Mouse (Mus musculus) large intestine, adult 2 months (tissue): Measurements from ENCODE around the gene Olfr1307. TPM values are rescaled to one million over a fixed set of nuclear protein-coding genes. Genes with fewer than 3 reads are reported as not detected.

ENCODE experiments used
- DNase-seq: peaks from one replicate; pipeline ENCODE4 v3.0.0-alpha.2; 2012; ENCODE audit warnings: low read depth, low spot score
- WGBS: fragments of 180-500 bp; shearing (Covaris S2); methylation state at CpG from one replicate; pipeline ENCODE4 v1.1.7; 2018; 5-methylcytosine and 5-hydroxymethylcytosine counted together
- polyA plus RNA-seq: library from polyadenylated mRNA; depleted of rRNA; stranded (reverse); fragments of >200 nt; gene quantifications from 2 replicates; pipeline ENCODE4 v1.2.3, GENCODE M21; 2012; rRNA removed

Gene Olfr1307
- not detected in 2 replicates for polyA plus RNA-seq

- DNase-seq: no peak
- 74% methylated on average over 1 of the region's 1 CpGs for WGBS
Measured at GRCm38 (mm10) chr2:111949340-111949739, at the start of gene Olfr1307. Gene Olfr1307, minus strand, starts transcription at chr2:111949440.

- WGBS: 40% methylated on average over 1 of the region's 1 CpGs
- DNase-seq: no peak
Measured at GRCm38 (mm10) chr2:111990181-111990580, 40.9 kb upstream of the Olfr1307 start, which contains the start of gene Olfr1309. Gene Olfr1309, minus strand, starts transcription at chr2:111990281.

DNA sequence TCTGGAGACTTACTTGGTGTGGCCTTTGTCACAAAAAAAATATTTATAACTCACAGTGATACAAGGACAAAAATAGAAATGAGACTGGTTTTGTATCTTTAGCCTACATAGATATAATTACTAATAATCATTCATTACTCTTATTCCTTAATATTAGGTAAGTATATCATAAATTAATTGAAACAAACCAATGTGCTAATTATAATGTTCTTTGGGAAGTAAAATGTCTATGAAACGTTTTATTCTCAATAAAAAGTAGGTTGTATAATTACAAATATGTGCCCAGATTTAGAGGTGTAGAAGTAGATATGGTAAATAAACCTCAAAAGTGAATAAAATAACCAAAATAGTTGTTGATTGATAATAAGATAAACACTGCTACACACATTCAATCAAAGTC lies 15.6 kb upstream of the Olfr1307 start, which contains the start of gene Olfr1308:
TSS of gene Olfr1308 (minus strand) at position 101 of the 400 bp plus-strand sequence.
- no peak for DNase-seq
- whole genome bisulfite sequencing: 38% methylated on average over 1 of the region's 1 CpGs

DNA sequence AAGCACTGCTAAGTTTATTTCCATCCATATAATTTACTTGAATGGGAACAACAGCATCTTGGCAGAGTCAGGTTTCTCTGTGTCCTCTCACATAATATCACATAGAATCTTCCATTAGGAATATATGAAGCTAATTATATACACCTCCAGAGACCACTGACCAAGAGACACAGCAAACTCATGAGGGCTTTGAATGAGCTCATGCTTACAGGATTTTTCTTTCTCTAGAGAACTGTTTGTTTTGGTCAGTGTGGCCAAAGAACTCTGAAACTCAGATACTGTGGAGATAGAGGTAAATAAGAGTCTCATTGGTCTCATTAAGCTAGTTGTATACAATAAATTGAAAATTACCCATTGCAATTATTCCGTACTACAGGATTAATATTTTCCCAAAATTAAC lies 33.1 kb downstream of the Olfr1307 start, which contains the start of gene Olfr1306:
TSS of gene Olfr1306 (minus strand) at position 101 of the 400 bp plus-strand sequence.
- WGBS: 81% methylated on average over 1 of the region's 1 CpGs

More for the DNA sequence above, 33.1 kb downstream of the Olfr1307 start, which contains the start of gene Olfr1306:
- DNase-seq: no peak

Other genes starting within 250 kb of the Olfr1307 start
- not detected in 2 replicates for gene Olfr1301, start 198.4 kb downstream of the Olfr1307 start, polyA plus RNA-seq
- not detected in 2 replicates for gene Olfr1302, start 172.0 kb downstream of the Olfr1307 start, polyA plus RNA-seq
- not detected in 2 replicates for gene Olfr1303, start 129.1 kb downstream of the Olfr1307 start, polyA plus RNA-seq
- gene Olfr1305, start 72.3 kb downstream of the Olfr1307 start, polyA plus RNA-seq: not detected in 2 replicates
- gene Olfr1306, start 33.2 kb downstream of the Olfr1307 start, polyA plus RNA-seq: not detected in 2 replicates
- not detected in 2 replicates for gene Olfr1308, start 15.5 kb upstream of the Olfr1307 start, polyA plus RNA-seq
- gene Olfr1309, start 40.8 kb upstream of the Olfr1307 start, polyA plus RNA-seq: not detected in 2 replicates
- not detected in 2 replicates for gene Olfr1310, start 63.3 kb upstream of the Olfr1307 start, polyA plus RNA-seq
- not detected in 2 replicates for gene Olfr1311, start 75.0 kb upstream of the Olfr1307 start, polyA plus RNA-seq
- not detected in 2 replicates for gene Olfr1312, start 100.8 kb upstream of the Olfr1307 start, polyA plus RNA-seq
- gene Olfr1313, start 128.4 kb upstream of the Olfr1307 start, polyA plus RNA-seq: not detected in 2 replicates
- gene Olfr1314, start 147.3 kb upstream of the Olfr1307 start, polyA plus RNA-seq: not detected in 2 replicates
- not detected in 2 replicates for gene Olfr1315-ps1, start 166.0 kb upstream of the Olfr1307 start, polyA plus RNA-seq
- gene Olfr1316, start 185.5 kb upstream of the Olfr1307 start, polyA plus RNA-seq: not detected in 2 replicates
- not detected in 2 replicates for gene Olfr1317, start 190.9 kb upstream of the Olfr1307 start, polyA plus RNA-seq
- gene Olfr1318, start 204.8 kb upstream of the Olfr1307 start, polyA plus RNA-seq: not detected in 2 replicates